Mouse (Mus musculus): ENCODE measurements at regions not wholly inside any gene's neighbourhood (a gene's known extent, or its start where the extent isn't known, plus 50 kb on each side); places are given as distances from the start of the nearest gene placed in this dataset.

GRCm38 (mm10) chr2:53276435-53276834, 84.9 kb downstream of the Arl6ip6 start:
- Histone ChIP-seq H3K9ac (replicated peaks; ENCODE audit: low read depth, low read length) (no peak overlapping the region), H3K27me3 (ENCODE audit: control insufficient read depth, insufficient read depth, low read length) (no peaks in the 10 kb centered on the region), H3K4me2 (replicated peaks; ENCODE audit: low read depth, low read length) (no peak overlapping the region), H3K36me3 (ENCODE audit: control insufficient read depth, insufficient read depth, low read length) (no peaks in the 10 kb centered on the region), H3K27ac (ENCODE audit: low read length) (no peak overlapping the region), H3K9me3 (ENCODE audit: control insufficient read depth, low read depth, low read length) (no peaks in the 10 kb centered on the region), H3K4me1 (ENCODE audit: control insufficient read depth, insufficient read depth, low read length) (no peaks in the 10 kb centered on the region), H3K4me3 (ENCODE audit: low read depth, low read length) (no peak overlapping the region)
- ATAC-seq (ENCODE audit: insufficient number of reproducible peaks, insufficient read depth, low FRiP score, low read depth): no peak
- WGBS: 58% methylated on average over 1 of the region's 1 CpGs

DNA sequence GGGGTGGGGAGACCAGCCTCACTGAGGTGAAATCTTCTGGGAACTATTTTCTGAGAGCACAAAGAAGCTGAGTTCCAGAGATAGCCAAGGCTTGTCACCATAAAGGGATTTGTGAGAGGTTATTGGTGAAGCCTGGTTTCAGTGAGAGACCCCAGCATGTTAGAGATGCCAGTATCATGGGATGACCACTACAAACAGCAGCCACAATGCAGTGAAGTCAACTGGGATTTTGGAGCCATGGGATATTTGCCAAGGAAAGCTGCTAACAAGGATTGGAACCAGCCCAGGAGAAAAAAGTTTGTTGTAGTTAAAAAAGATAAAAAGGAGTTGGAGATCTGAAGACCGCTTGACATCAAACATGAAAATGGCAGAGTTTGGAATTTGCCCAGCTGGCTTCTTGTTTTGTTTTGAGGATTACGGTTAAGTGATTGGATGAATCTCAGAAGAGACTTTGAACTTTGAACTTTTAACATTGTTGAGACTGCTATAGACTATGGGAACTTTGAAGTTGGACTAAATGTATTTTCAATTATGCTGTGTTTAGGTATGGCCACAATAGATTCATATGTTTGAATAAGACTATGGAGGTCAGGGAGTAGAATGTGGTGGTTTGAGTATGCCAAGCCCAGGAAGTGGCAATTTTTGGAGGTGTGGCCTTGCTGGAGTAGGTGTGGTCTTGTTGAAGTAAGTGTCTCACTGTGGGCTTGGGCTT, 110.3 kb downstream of the Arl6ip6 start:
- no peak overlapping the region for H3K27ac ChIP-seq (ENCODE audit: low read length)
- WGBS: 61% methylated on average over 2 of the region's 2 CpGs
- no peaks in the 10 kb centered on the region for H3K36me3 ChIP-seq (ENCODE audit: control insufficient read depth, insufficient read depth, low read length)
- H3K9ac ChIP-seq (replicated peaks; ENCODE audit: low read depth, low read length): no peak overlapping the region
- no peaks in the 10 kb centered on the region for H3K9me3 ChIP-seq (ENCODE audit: control insufficient read depth, low read depth, low read length)
- no peaks in the 10 kb centered on the region for H3K27me3 ChIP-seq (ENCODE audit: control insufficient read depth, insufficient read depth, low read length)
- no peaks in the 10 kb centered on the region for H3K4me1 ChIP-seq (ENCODE audit: control insufficient read depth, insufficient read depth, low read length)
- no peak overlapping the region for H3K4me2 ChIP-seq (replicated peaks; ENCODE audit: low read depth, low read length)
- ATAC-seq (ENCODE audit: insufficient number of reproducible peaks, insufficient read depth, low FRiP score, low read depth): no peak
- H3K4me3 ChIP-seq (ENCODE audit: low read depth, low read length): no peak overlapping the region

DNA sequence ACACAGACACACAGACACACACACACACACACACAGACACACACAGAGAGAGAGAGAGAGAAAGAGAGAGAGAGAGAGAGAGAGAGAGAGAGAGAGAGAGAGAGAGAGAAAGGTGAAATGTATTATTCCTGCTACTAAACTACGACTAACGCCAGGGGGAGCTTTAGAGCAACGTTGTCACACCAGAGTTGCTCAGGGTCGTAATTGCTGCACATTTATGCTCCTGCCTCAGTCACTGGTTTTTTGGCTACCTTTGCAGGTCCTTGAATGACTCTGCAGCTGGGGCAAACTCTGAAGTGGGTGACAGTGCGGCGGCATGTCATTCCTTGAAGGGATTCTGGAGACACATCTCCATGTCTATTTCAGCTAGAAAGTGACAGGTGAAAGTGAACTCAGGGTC, 139.2 kb downstream of the Arl6ip6 start:
- no peak overlapping the region for H3K4me3 ChIP-seq (ENCODE audit: low read depth, low read length)
- 32% methylated on average over 6 of the region's 6 CpGs for WGBS
- no peak overlapping the region for H3K27ac ChIP-seq (ENCODE audit: low read length)
- no peak overlapping the region for H3K4me2 ChIP-seq (replicated peaks; ENCODE audit: low read depth, low read length)
- ATAC-seq (ENCODE audit: insufficient number of reproducible peaks, insufficient read depth, low FRiP score, low read depth): no peak
- H3K9me3 ChIP-seq (ENCODE audit: control insufficient read depth, low read depth, low read length): no peaks in the 10 kb centered on the region
- no peaks in the 10 kb centered on the region for H3K4me1 ChIP-seq (ENCODE audit: control insufficient read depth, insufficient read depth, low read length)
- no peak overlapping the region for H3K9ac ChIP-seq (replicated peaks; ENCODE audit: low read depth, low read length)
- no peaks in the 10 kb centered on the region for H3K36me3 ChIP-seq (ENCODE audit: control insufficient read depth, insufficient read depth, low read length)
- H3K27me3 ChIP-seq (ENCODE audit: control insufficient read depth, insufficient read depth, low read length): no peaks in the 10 kb centered on the region

DNA sequence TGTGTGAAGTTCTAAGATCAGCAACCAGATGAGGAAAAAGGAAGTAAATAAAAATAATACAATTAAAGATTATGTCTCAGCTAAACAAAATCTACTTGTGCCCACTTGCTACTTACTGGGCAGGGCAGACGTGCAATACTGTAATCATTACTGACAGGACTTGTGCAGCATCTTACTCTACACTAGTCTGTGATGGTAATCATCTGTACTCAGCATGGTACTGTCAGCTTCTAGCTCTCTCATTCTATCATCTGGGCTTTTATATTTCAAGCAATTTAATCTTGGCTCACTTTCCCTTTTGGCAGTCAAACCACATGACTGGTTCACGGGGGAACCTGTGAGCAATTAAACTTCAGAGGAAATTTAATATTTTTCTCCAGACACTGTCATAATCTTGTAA, 167.5 kb downstream of the Arl6ip6 start:
- Histone ChIP-seq H3K27ac (ENCODE audit: low read length) (no peak overlapping the region), H3K4me3 (ENCODE audit: low read depth, low read length) (no peak overlapping the region), H3K9me3 (ENCODE audit: control insufficient read depth, low read depth, low read length) (no peaks in the 10 kb centered on the region), H3K4me1 (ENCODE audit: control insufficient read depth, insufficient read depth, low read length) (no peaks in the 10 kb centered on the region), H3K9ac (replicated peaks; ENCODE audit: low read depth, low read length) (no peak overlapping the region), H3K27me3 (ENCODE audit: control insufficient read depth, insufficient read depth, low read length) (no peaks in the 10 kb centered on the region), H3K4me2 (replicated peaks; ENCODE audit: low read depth, low read length) (no peak overlapping the region), H3K36me3 (ENCODE audit: control insufficient read depth, insufficient read depth, low read length) (no peaks in the 10 kb centered on the region)
- WGBS: 40% methylated on average over 2 of the region's 2 CpGs
- no peak for ATAC-seq (ENCODE audit: insufficient number of reproducible peaks, insufficient read depth, low FRiP score, low read depth)

GRCm38 (mm10) chr2:53382348-53382747, 190.8 kb downstream of the Arl6ip6 start:
- Histone ChIP-seq H3K9ac (replicated peaks; ENCODE audit: low read depth, low read length) (no peak overlapping the region), H3K4me3 (ENCODE audit: low read depth, low read length) (no peak overlapping the region), H3K36me3 (ENCODE audit: control insufficient read depth, insufficient read depth, low read length) (no peaks in the 10 kb centered on the region), H3K4me2 (replicated peaks; ENCODE audit: low read depth, low read length) (no peak overlapping the region), H3K9me3 (ENCODE audit: control insufficient read depth, low read depth, low read length) (no peaks in the 10 kb centered on the region), H3K27ac (ENCODE audit: low read length) (no peak overlapping the region), H3K27me3 (ENCODE audit: control insufficient read depth, insufficient read depth, low read length) (no peaks in the 10 kb centered on the region), H3K4me1 (ENCODE audit: control insufficient read depth, insufficient read depth, low read length) (no peaks in the 10 kb centered on the region)
- no peak for ATAC-seq (ENCODE audit: insufficient number of reproducible peaks, insufficient read depth, low FRiP score, low read depth)
- WGBS: 3% methylated on average over 1 of the region's 1 CpGs

- no peak for ATAC-seq (ENCODE audit: insufficient number of reproducible peaks, insufficient read depth, low FRiP score, low read depth)
- Histone ChIP-seq H3K4me1 (ENCODE audit: control insufficient read depth, insufficient read depth, low read length) (no peaks in the 10 kb centered on the region), H3K27me3 (ENCODE audit: control insufficient read depth, insufficient read depth, low read length) (no peaks in the 10 kb centered on the region), H3K27ac (ENCODE audit: low read length) (no peak overlapping the region), H3K9me3 (ENCODE audit: control insufficient read depth, low read depth, low read length) (no peaks in the 10 kb centered on the region), H3K4me2 (replicated peaks; ENCODE audit: low read depth, low read length) (no peak overlapping the region), H3K4me3 (ENCODE audit: low read depth, low read length) (no peak overlapping the region), H3K9ac (replicated peaks; ENCODE audit: low read depth, low read length) (no peak overlapping the region), H3K36me3 (ENCODE audit: control insufficient read depth, insufficient read depth, low read length) (no peaks in the 10 kb centered on the region)
- 77% methylated on average over 8 of the region's 8 CpGs for WGBS
These were observed 193.1 kb downstream of the Arl6ip6 start for GRCm38 (mm10) chr2:53384545-53385176.

GRCm38 (mm10) chr2:53388652-53389051, 197.1 kb downstream of the Arl6ip6 start:
- no peak overlapping the region for H3K4me2 ChIP-seq (replicated peaks; ENCODE audit: low read depth, low read length)
- H3K9ac ChIP-seq (replicated peaks; ENCODE audit: low read depth, low read length): no peak overlapping the region
- H3K27ac ChIP-seq (ENCODE audit: low read length): no peak overlapping the region
- no peaks in the 10 kb centered on the region for H3K9me3 ChIP-seq (ENCODE audit: control insufficient read depth, low read depth, low read length)
- H3K36me3 ChIP-seq (ENCODE audit: control insufficient read depth, insufficient read depth, low read length): no peaks in the 10 kb centered on the region
- H3K4me1 ChIP-seq (ENCODE audit: control insufficient read depth, insufficient read depth, low read length): no peaks in the 10 kb centered on the region
- 85% methylated on average over 3 of the region's 3 CpGs for WGBS
- no peaks in the 10 kb centered on the region for H3K27me3 ChIP-seq (ENCODE audit: control insufficient read depth, insufficient read depth, low read length)
- H3K4me3 ChIP-seq (ENCODE audit: low read depth, low read length): no peak overlapping the region
- ATAC-seq (ENCODE audit: insufficient number of reproducible peaks, insufficient read depth, low FRiP score, low read depth): no peak; the same call in 1 of the 2 replicates

DNA sequence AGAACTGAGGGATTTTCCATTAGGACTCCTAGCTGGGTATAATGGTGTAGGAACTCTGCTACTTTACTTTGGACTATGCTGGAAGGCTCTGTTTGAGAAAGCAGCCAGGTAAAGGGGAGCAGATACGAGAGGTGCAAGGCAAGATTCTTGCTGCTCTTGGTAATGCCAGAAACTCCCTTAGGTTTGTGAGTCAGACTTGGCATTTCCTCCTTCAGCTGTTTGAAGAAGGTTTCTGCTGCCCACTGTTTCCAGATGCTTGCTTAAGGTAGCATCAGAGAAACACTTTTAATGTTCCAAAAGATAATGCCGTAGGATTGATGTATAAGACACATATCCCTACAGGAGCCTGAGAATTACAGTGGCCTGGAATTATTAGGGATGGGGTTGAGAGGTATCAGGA, 222.9 kb downstream of the Arl6ip6 start:
- ATAC-seq (ENCODE audit: insufficient number of reproducible peaks, insufficient read depth, low FRiP score, low read depth): no peak
- Histone ChIP-seq H3K36me3 (ENCODE audit: control insufficient read depth, insufficient read depth, low read length) (no peaks in the 10 kb centered on the region), H3K4me1 (ENCODE audit: control insufficient read depth, insufficient read depth, low read length) (no peaks in the 10 kb centered on the region), H3K9ac (replicated peaks; ENCODE audit: low read depth, low read length) (no peak overlapping the region), H3K9me3 (ENCODE audit: control insufficient read depth, low read depth, low read length) (no peaks in the 10 kb centered on the region), H3K27me3 (ENCODE audit: control insufficient read depth, insufficient read depth, low read length) (no peaks in the 10 kb centered on the region), H3K27ac (ENCODE audit: low read length) (no peak overlapping the region), H3K4me3 (ENCODE audit: low read depth, low read length) (no peak overlapping the region), H3K4me2 (replicated peaks; ENCODE audit: low read depth, low read length) (no peak overlapping the region)
- 87% methylated on average over 2 of the region's 2 CpGs for WGBS

Data from stomach, embryonic 14.5 days (tissue).